Mouse (Mus musculus) gastrocnemius, adult 2 months (tissue): ENCODE data around the gene Aff1. TPM values are rescaled to one million over a fixed set of nuclear protein-coding genes. Genes with fewer than 3 reads are reported as not detected.

Experiments
- DNase-seq: peaks from one replicate; pipeline ENCODE4 v3.0.0; 2022
- H3K27ac ChIP-seq: fragments of 200-600 bp; 2 replicates; pipeline ENCODE4 v1.8.1; 2022; ENCODE audit warnings: mild to moderate bottlenecking
- H3K4me3 ChIP-seq: fragments of 200-600 bp; 2 replicates; pipeline ENCODE4 v1.8.1; 2022; ENCODE audit warnings: mild to moderate bottlenecking, moderate library complexity
- CTCF ChIP-seq: fragments of 200-600 bp; IDR thresholded peaks from 2 replicates; pipeline ENCODE4 v1.8.1; 2022; ENCODE audit warnings: antibody characterized with exemption, mild to moderate bottlenecking, moderate library complexity
- intact Hi-C: fragments of 180-260 bp; cut with DNase I; formaldehyde crosslinking; loops from one replicate; pipeline ENCODE4 v1.15.1; 2025
- total RNA-seq, 2 experiments: library from RNA; stranded (reverse); gene quantifications; 2 replicates each; pipeline ENCODE4 v1.2.3; 2021

The Aff1 gene
- total RNA-seq, 2 experiments from 2014 or later: 46.7 to 52.8 TPM

- DNase-seq: no peak
- Histone ChIP-seq H3K27ac (no peak overlapping the region), H3K4me3 (no peak overlapping the region)
- TF ChIP-seq CTCF: no peak
- intact Hi-C loops: no loop called here
Measured at GRCm38 (mm10) chr5:103732581-103732980, 40.4 kb downstream of the Aff1 start.

- Histone ChIP-seq H3K4me3 (no peak overlapping the region), H3K27ac (peak overlapping the region; percentile 76)
- intact Hi-C loops: loop anchor here (5.0 kb wide), 1 partner anchor 33 kb away; no protein-coding TSS in a partner anchor
- TF ChIP-seq CTCF: no peak
- DNase-seq: no peak
Measured at GRCm38 (mm10) chr5:103735411-103736112, 43.4 kb downstream of the Aff1 start.

- TF ChIP-seq CTCF: no peak
Measured at GRCm38 (mm10) chr5:103736553-103737207, 44.5 kb downstream of the Aff1 start.

GRCm38 (mm10) chr5:103737208-103738066, 45.3 kb downstream of the Aff1 start:
- no peak overlapping the region for H3K4me3 ChIP-seq
- intact Hi-C loops: loop anchor here (5.0 kb wide), 1 partner anchor 35 kb away; no protein-coding TSS in a partner anchor
- peak; percentile 28 for DNase-seq
- no peak for TF ChIP-seq CTCF
- peak overlapping the region; percentile 53 for H3K27ac ChIP-seq

More at GRCm38 (mm10) chr5:103736553-103737207, 44.5 kb downstream of the Aff1 start:
- no peak for DNase-seq
- intact Hi-C loops: loop anchor here (5.0 kb wide), 1 partner anchor 34 kb away; no protein-coding TSS in a partner anchor
- peak overlapping the region; percentile 76 for H3K27ac ChIP-seq
- H3K4me3 ChIP-seq: no peak overlapping the region

GRCm38 (mm10) chr5:103738509-103738908, 46.3 kb downstream of the Aff1 start:
- Histone ChIP-seq H3K27ac (peak overlapping the region; percentile 43; the same call in 1 of the 2 replicates), H3K4me3 (no peak overlapping the region)
- no peak for TF ChIP-seq CTCF
- no peak for DNase-seq
- intact Hi-C loops: loop anchor here (5.0 kb wide), 1 partner anchor 36 kb away; no protein-coding TSS in a partner anchor

- Histone ChIP-seq H3K4me3 (no peak overlapping the region), H3K27ac (no peak overlapping the region)
- DNase-seq: no peak
- no peak for TF ChIP-seq CTCF
- intact Hi-C loops: loop anchor here (5.0 kb wide), 1 partner anchor 37 kb away; no protein-coding TSS in a partner anchor
Measured at GRCm38 (mm10) chr5:103739163-103739562, 47.0 kb downstream of the Aff1 start.

- no peak for DNase-seq
- intact Hi-C loops: no loop called here
- no peak for TF ChIP-seq CTCF
- no peak overlapping the region for H3K4me3 ChIP-seq
- peak overlapping the region; percentile 46; the same call in 1 of the 2 replicates for H3K27ac ChIP-seq
Measured at GRCm38 (mm10) chr5:103740093-103740902, 48.1 kb downstream of the Aff1 start.

- no peak overlapping the region for H3K27ac ChIP-seq
- no peak overlapping the region for H3K4me3 ChIP-seq
- DNase-seq: no peak
- intact Hi-C loops: no loop called here
- no peak for TF ChIP-seq CTCF
Measured at GRCm38 (mm10) chr5:103740903-103741246, 48.7 kb downstream of the Aff1 start.

GRCm38 (mm10) chr5:103741443-103741842, 49.3 kb downstream of the Aff1 start:
- no peak for DNase-seq
- Histone ChIP-seq H3K27ac (no peak overlapping the region), H3K4me3 (no peak overlapping the region)
- intact Hi-C loops: no loop called here
- TF ChIP-seq CTCF: peak; percentile 1; the same call in 1 of the 2 replicates

GRCm38 (mm10) chr5:103741992-103742391, 49.8 kb downstream of the Aff1 start:
- no peak overlapping the region for H3K27ac ChIP-seq
- no peak for TF ChIP-seq CTCF
- H3K4me3 ChIP-seq: no peak overlapping the region
- intact Hi-C loops: no loop called here
- no peak for DNase-seq

GRCm38 (mm10) chr5:103744531-103744930, 52.4 kb downstream of the Aff1 start:
- Histone ChIP-seq H3K4me3 (no peak overlapping the region), H3K27ac (no peak overlapping the region)
- no peak for DNase-seq
- no peak for TF ChIP-seq CTCF
- intact Hi-C loops: no loop called here

GRCm38 (mm10) chr5:103745635-103746034, 53.5 kb downstream of the Aff1 start:
- no peak overlapping the region for H3K27ac ChIP-seq
- no peak overlapping the region for H3K4me3 ChIP-seq
- no peak for TF ChIP-seq CTCF
- DNase-seq: no peak
- intact Hi-C loops: no loop called here
